Mouse (Mus musculus): ENCODE results near the gene Pcsk6. TPM values are rescaled to one million over a fixed set of nuclear protein-coding genes. Genes with fewer than 3 reads are reported as not detected.
A peak's percentile ranks its signal among the peaks of the same experiment; 100 is the strongest.

Pcsk6 gene
- polyA plus RNA-seq, 1 experiment, result 4.6 TPM

DNA sequence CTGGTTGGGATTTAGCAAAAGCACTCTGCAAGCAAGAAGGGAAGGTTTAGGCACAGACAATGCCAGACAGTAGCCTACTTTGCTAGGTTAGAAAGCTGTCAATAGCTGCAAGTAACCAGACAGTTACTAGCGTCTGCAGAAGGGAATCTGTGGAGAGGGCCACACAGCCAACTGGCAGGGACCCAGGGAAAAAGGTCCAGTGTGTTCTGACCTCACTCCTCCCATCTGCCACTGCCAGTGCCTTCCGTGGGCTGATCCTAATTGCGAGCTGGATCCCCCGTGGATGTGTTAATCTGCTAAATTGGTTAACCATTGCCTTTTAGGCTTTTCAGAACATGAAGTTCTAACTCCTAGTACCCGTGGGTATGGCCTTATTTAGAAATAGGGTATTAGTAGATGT is 232.6 kb downstream of the Pcsk6 start:
- H3K27me3 ChIP-seq (ENCODE audit: control insufficient read depth, insufficient read depth, low read length), result no peaks in the 10 kb centered on the region
- no peaks in the 10 kb centered on the region for H3K4me1 ChIP-seq (ENCODE audit: control insufficient read depth, insufficient read depth, low read length)
- H3K27ac ChIP-seq (ENCODE audit: control insufficient read depth, insufficient read depth, low read depth, low read length), result no peak overlapping the region
- H3K36me3 ChIP-seq (ENCODE audit: control insufficient read depth, insufficient read depth, low read length), result peaks cover 1% of the 10 kb centered on the region; the same call in 1 of the 2 replicates
- H3K4me3 ChIP-seq (ENCODE audit: control insufficient read depth, low read depth, low read length), result no peak overlapping the region
- no peak for TF ChIP-seq CTCF (IDR thresholded peaks at IDR 0.05; ENCODE audit: control insufficient read depth, insufficient read depth, insufficient replicate concordance, low read depth, low read length)
- TF ChIP-seq POLR2A (IDR thresholded peaks at IDR 0.05; ENCODE audit: control insufficient read depth, low read depth, low read length), result no peak

DNA sequence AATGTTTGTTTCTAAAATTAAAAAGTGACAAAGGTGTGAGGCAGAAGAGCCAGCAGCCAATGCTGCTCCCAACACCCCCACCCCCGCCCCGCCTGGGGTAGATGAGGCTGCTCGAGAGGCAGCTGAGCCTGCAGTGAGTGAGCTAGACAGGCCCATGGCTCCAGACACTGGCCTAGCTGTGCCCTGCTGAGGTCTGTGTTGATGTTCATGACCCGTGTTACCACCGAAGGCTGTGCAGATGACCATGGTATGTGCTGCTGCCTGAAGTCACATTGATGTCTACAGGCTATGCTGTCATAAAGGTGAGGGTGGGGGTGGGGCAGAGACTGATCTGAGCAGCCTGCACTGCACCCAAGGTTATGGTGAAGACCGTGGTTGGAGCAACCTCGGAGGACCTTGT is 237.3 kb downstream of the Pcsk6 start:
- peak overlapping the region; percentile 74 for H3K27ac ChIP-seq (ENCODE audit: control insufficient read depth, insufficient read depth, low read depth, low read length)
- no peaks in the 10 kb centered on the region for H3K27me3 ChIP-seq (ENCODE audit: control insufficient read depth, insufficient read depth, low read length)
- peak overlapping the region; percentile 66 for H3K4me3 ChIP-seq (ENCODE audit: control insufficient read depth, low read depth, low read length)
- H3K36me3 ChIP-seq (ENCODE audit: control insufficient read depth, insufficient read depth, low read length), result no peaks in the 10 kb centered on the region
- H3K4me1 ChIP-seq (ENCODE audit: control insufficient read depth, insufficient read depth, low read length), result no peaks in the 10 kb centered on the region
- TF ChIP-seq POLR2A (IDR thresholded peaks at IDR 0.05; ENCODE audit: control insufficient read depth, low read depth, low read length) (peak; percentile 76; the same call in 1 of the 2 replicates), CTCF (IDR thresholded peaks at IDR 0.05; ENCODE audit: control insufficient read depth, insufficient read depth, insufficient replicate concordance, low read depth, low read length) (no peak)

Other genes with a start within 250 kb of the Pcsk6 start
- 4.3 and 5.0 TPM in 2 replicates for gene Tarsl2, start 216.8 kb upstream of the Pcsk6 start, polyA plus RNA-seq (2012; rRNA removed)
- gene Tm2d3, start 170.6 kb upstream of the Pcsk6 start, polyA plus RNA-seq (2012; rRNA removed), result 39.6 and 45.8 TPM in 2 replicates
- gene Gm45213, start 181.9 kb downstream of the Pcsk6 start, polyA plus RNA-seq (2012; rRNA removed), result not detected in 2 replicates
- gene Snrpa1, start 197.3 kb downstream of the Pcsk6 start, polyA plus RNA-seq (2012; rRNA removed), result 47.2 and 48.6 TPM in 2 replicates
- 135 and 163 TPM in 2 replicates for gene Selenos, start 217.9 kb downstream of the Pcsk6 start, polyA plus RNA-seq (2012; rRNA removed)
- gene Chsy1, start 247.8 kb downstream of the Pcsk6 start, polyA plus RNA-seq (2012; rRNA removed), result 1.5 and 1.8 TPM in 2 replicates

Measured in testis, adult 2 months (tissue).